Mouse (Mus musculus) forebrain, embryonic 16.5 days (tissue): ENCODE results near the gene Pgam5. TPM values are rescaled to one million over a fixed set of nuclear protein-coding genes. Genes with fewer than 3 reads are reported as not detected.

ENCODE experiments used
- ATAC-seq: fragments of 200-750 bp; cut with Nextera tagmentation; 2 replicates; pipeline ENCODE4 v1.8.0; 2017; ENCODE audit warnings: mild to moderate bottlenecking, moderate library complexity
- H3K27ac ChIP-seq: fragments of 300-500 bp; sonication (generic); 2 replicates; pipeline ENCODE4 v1.5.1; 2014; ENCODE audit warnings: low read length, control low read depth
- H3K27me3 ChIP-seq: fragments of 300-500 bp; sonication (generic); replicated peaks from 2 replicates; pipeline ENCODE4 v1.6.1; 2014; ENCODE audit warnings: low read length; ENCODE audit not compliant: control insufficient read depth, insufficient read depth
- H3K36me3 ChIP-seq: fragments of 300-500 bp; sonication (generic); 2 replicates; pipeline ENCODE4 v1.6.1; 2014; ENCODE audit not compliant: control insufficient read depth, insufficient read depth
- H3K4me1 ChIP-seq: fragments of 300-500 bp; sonication (generic); replicated peaks from 2 replicates; pipeline ENCODE4 v1.6.1; 2014; ENCODE audit warnings: low read length; ENCODE audit not compliant: control insufficient read depth, insufficient read depth
- H3K4me2 ChIP-seq: fragments of 300-500 bp; sonication (generic); 2 replicates; pipeline ENCODE4 v1.6.1; 2014; ENCODE audit warnings: mild to moderate bottlenecking, low read length, control low read depth
- H3K4me3 ChIP-seq: fragments of 300-500 bp; sonication (generic); replicated peaks from 2 replicates; pipeline ENCODE4 v1.5.1; 2014; ENCODE audit warnings: mild to moderate bottlenecking, low read length, control low read depth
- H3K9ac ChIP-seq: fragments of 300-500 bp; sonication (generic); replicated peaks from 2 replicates; pipeline ENCODE4 v1.6.1; 2014; ENCODE audit warnings: low read depth, low read length, control low read depth
- H3K9me3 ChIP-seq: fragments of 300-500 bp; sonication (generic); 2 replicates; pipeline ENCODE4 v1.6.1; 2016; ENCODE audit warnings: low read length; ENCODE audit not compliant: control insufficient read depth
- WGBS: fragments of 180-500 bp; shearing (Covaris S2); extraction: QIAGEN DNeasy Blood & Tissue Kit; methylation state at CpG from one replicate; pipeline ENCODE4 v1.1.7; 2014; 5-methylcytosine and 5-hydroxymethylcytosine counted together
- polyA plus RNA-seq: library from polyadenylated mRNA; unstranded; fragments of >200 nt; fragmentation: Nextera tagmentation; extraction: Ambion mirVana; gene quantifications from 2 replicates; pipeline ENCODE4 v1.2.1, GENCODE M21; 2015

The Pgam5 gene
- 101 and 108 TPM in 2 replicates for polyA plus RNA-seq

- ATAC-seq = peak; percentile 87
- WGBS = under 1% methylated on average over 65 of the region's 66 CpGs
- peak within 1 kb of the TSS; percentile 54; the same call in 1 of the 2 replicates for H3K27ac ChIP-seq
- peaks cover 12% of the 10 kb centered on the region for H3K4me1 ChIP-seq
- H3K27me3 ChIP-seq = no peaks in the 10 kb centered on the region
- peaks cover 22% of the 10 kb centered on the region for H3K36me3 ChIP-seq
- H3K4me2 ChIP-seq = peak within 1 kb of the TSS; percentile 90
- H3K4me3 ChIP-seq = peak within 1 kb of the TSS; percentile 67
- peak within 1 kb of the TSS; percentile 88 for H3K9ac ChIP-seq
- no peaks in the 10 kb centered on the region for H3K9me3 ChIP-seq
Measured at GRCm38 (mm10) chr5:110269141-110270101, at the start of gene Pgam5. Gene Pgam5 (minus strand): TSS chr5:110269913.

GRCm38 (mm10) chr5:110313127-110313526 is 43.4 kb upstream of the Pgam5 start:
- ATAC-seq = no peak
- no peak overlapping the region for H3K4me3 ChIP-seq
- no peaks in the 10 kb centered on the region for H3K4me1 ChIP-seq
- H3K4me2 ChIP-seq = no peak overlapping the region
- H3K9me3 ChIP-seq = no peaks in the 10 kb centered on the region
- H3K27ac ChIP-seq = no peak overlapping the region
- H3K9ac ChIP-seq = no peak overlapping the region
- H3K27me3 ChIP-seq = no peaks in the 10 kb centered on the region
- WGBS = 80% methylated on average over 3 of the region's 3 CpGs
- H3K36me3 ChIP-seq = 0 out of 2 replicates have a peak, but pooled peaks cover 4% of the 10 kb centered on the region

DNA sequence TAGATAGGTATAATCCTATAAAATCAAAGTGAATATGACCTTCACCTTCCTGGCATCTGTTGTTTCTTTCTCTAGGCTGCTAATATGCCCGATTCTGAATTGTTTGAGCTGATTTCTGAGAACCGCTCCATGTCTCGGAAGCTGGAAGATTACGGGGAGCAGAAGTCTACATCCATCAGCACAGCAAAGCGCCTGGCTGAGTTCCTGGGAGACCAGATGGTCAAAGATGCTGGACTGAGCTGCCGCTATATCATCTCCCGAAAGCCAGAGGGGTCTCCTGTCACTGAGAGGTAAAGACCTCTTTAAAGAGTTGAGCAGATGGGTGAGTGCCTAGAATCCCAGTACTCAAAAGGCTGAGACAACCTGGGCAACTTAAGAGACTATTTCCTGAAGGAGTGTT is 39.1 kb upstream of the Pgam5 start:
- no peak overlapping the region for H3K4me3 ChIP-seq
- H3K27me3 ChIP-seq = no peaks in the 10 kb centered on the region
- 0 out of 2 replicates have a peak, but pooled peaks cover 6% of the 10 kb centered on the region for H3K36me3 ChIP-seq
- H3K27ac ChIP-seq = no peak overlapping the region
- H3K9ac ChIP-seq = no peak overlapping the region
- no peak for ATAC-seq
- WGBS = 93% methylated on average over 7 of the region's 7 CpGs
- H3K4me1 ChIP-seq = no peaks in the 10 kb centered on the region
- H3K9me3 ChIP-seq = no peaks in the 10 kb centered on the region
- H3K4me2 ChIP-seq = no peak overlapping the region

DNA sequence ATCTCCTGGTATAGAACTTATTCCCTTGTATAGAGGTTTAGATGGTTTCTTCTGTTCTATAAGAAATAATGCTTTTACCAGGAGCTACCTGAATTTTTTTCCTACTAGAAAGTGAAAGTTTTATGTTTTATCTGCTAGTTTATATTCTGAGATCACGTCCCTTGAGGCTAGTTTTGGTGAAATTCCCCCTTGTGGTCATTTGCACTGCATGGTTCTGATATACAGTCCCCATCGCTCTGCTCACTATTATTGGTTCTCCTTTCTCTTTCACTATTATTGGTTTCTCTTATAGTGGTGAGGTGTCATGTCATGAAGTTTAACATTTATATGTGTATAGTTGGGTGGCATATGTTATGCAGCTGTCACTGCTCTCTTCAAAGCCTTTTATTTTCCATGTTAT is 30.9 kb upstream of the Pgam5 start:
- ATAC-seq = no peak
- Histone ChIP-seq H3K9ac (no peak overlapping the region), H3K36me3 (peaks cover 4% of the 10 kb centered on the region; the same call in 1 of the 2 replicates), H3K27ac (no peak overlapping the region), H3K4me1 (no peaks in the 10 kb centered on the region), H3K9me3 (no peaks in the 10 kb centered on the region), H3K4me2 (no peak overlapping the region), H3K4me3 (no peak overlapping the region), H3K27me3 (no peaks in the 10 kb centered on the region)
- 99% methylated on average over 2 of the region's 2 CpGs for WGBS

- Histone ChIP-seq H3K36me3 (no peaks in the 10 kb centered on the region), H3K4me1 (no peaks in the 10 kb centered on the region), H3K27ac (no peak overlapping the region), H3K27me3 (no peaks in the 10 kb centered on the region), H3K9ac (no peak overlapping the region), H3K9me3 (no peaks in the 10 kb centered on the region), H3K4me3 (no peak overlapping the region), H3K4me2 (no peak overlapping the region)
- 85% methylated on average over 1 of the region's 1 CpGs for WGBS
- ATAC-seq = no peak
Measured at GRCm38 (mm10) chr5:110296637-110297036, 26.9 kb upstream of the Pgam5 start.

DNA sequence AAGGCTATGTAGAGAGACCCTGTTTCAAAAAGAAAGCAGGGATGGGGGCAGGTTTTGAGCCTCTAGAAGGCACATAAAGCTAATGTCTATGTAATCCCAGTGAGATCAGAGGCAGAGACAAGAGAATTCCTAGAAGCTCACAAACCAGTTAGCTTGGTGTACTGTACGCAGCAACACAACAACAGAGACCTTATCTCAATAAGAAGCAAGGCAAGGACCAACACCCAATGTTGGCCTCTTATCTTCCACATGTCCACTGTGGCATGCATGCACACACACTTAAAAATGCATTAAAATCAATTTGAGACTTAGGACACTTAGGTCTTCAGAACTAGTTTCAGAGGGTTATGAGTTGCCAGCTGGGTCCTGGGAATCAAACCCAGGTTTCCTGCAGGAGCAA is 21.9 kb upstream of the Pgam5 start:
- Histone ChIP-seq H3K4me3 (no peak overlapping the region), H3K27ac (no peak overlapping the region), H3K4me2 (no peak overlapping the region), H3K9ac (no peak overlapping the region), H3K4me1 (peaks cover 2% of the 10 kb centered on the region), H3K27me3 (no peaks in the 10 kb centered on the region), H3K9me3 (no peaks in the 10 kb centered on the region), H3K36me3 (peaks cover 2% of the 10 kb centered on the region; the same call in 1 of the 2 replicates)
- 96% methylated on average over 1 of the region's 1 CpGs for WGBS
- ATAC-seq = no peak

- H3K4me2 ChIP-seq = peak overlapping the region; percentile 96
Measured at GRCm38 (mm10) chr5:110287084-110287475, 17.4 kb upstream of the Pgam5 start.

DNA sequence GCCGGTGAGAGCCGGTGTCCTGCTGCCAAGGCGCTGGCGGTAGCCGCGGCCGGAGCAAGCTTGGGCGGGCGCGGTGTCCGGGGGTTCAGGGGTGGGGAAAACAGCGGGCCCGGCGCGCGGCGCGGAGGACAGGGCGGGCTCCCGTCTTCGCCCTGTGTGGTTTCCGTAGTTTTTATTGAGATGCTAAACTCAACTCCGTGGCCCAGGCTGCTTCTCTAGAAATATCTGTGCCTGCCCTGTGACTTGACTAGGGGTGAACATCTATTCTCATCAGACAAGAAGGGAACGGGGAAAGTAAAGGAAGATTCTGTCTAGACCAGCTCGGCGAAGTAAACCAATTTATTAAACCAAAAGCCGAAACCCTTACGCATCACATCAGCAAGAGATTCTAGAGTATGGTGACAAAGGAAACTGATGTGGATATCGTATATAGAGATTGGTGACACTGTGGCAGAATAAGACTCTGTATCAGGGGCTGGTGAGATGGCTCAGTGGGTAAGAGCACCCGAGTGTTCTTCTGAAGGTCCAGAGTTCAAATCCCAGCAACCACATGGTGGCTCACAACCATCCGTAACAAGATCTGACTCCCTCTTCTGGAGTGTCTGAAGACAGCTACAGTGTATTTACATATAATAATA is 16.9 kb upstream of the Pgam5 start:
- Histone ChIP-seq H3K4me3 (peak overlapping the region; percentile 83), H3K9me3 (no peaks in the 10 kb centered on the region), H3K27me3 (peaks cover 6% of the 10 kb centered on the region; the same call in 1 of the 2 replicates), H3K4me2 (peak overlapping the region; percentile 96), H3K27ac (no peak overlapping the region), H3K4me1 (peaks cover 10% of the 10 kb centered on the region), H3K36me3 (peaks cover 2% of the 10 kb centered on the region; the same call in 1 of the 2 replicates), H3K9ac (peak overlapping the region; percentile 79)
- under 1% methylated on average over 30 of the region's 31 CpGs for WGBS
- peak; percentile 61 for ATAC-seq

More at GRCm38 (mm10) chr5:110287084-110287475, 17.4 kb upstream of the Pgam5 start:
- Histone ChIP-seq H3K9ac (no peak overlapping the region), H3K4me1 (peaks cover 10% of the 10 kb centered on the region), H3K9me3 (no peaks in the 10 kb centered on the region), H3K4me3 (no peak overlapping the region), H3K27ac (no peak overlapping the region), H3K27me3 (peaks cover 6% of the 10 kb centered on the region; the same call in 1 of the 2 replicates), H3K36me3 (peaks cover 2% of the 10 kb centered on the region; the same call in 1 of the 2 replicates)
- no peak for ATAC-seq
- 60% methylated on average over 2 of the region's 2 CpGs for WGBS
